Mouse (Mus musculus): ENCODE data around the gene Wfdc16. TPM values are rescaled to one million over a fixed set of nuclear protein-coding genes. Genes with fewer than 3 reads are reported as not detected.

The Wfdc16 gene
- polyA plus RNA-seq, 1 experiment from 2014 or later, result not detected

Other genes starting within 250 kb of the Wfdc16 start
- gene Slpi, start 249.7 kb downstream of the Wfdc16 start, polyA plus RNA-seq (2014; fragmentation: Nextera tagmentation; extraction: Ambion mirVana), result 0.44 TPM in 1 of 2 replicates, not detected in the other
- gene Rbpjl, start 235.7 kb downstream of the Wfdc16 start, polyA plus RNA-seq (2014; fragmentation: Nextera tagmentation; extraction: Ambion mirVana), result not detected in 2 replicates
- gene Matn4, start 233.6 kb downstream of the Wfdc16 start, polyA plus RNA-seq (2014; fragmentation: Nextera tagmentation; extraction: Ambion mirVana), result 0.12 and 0.20 TPM in 2 replicates
- 87.8 and 108 TPM in 2 replicates for gene Sdc4, start 194.9 kb downstream of the Wfdc16 start, polyA plus RNA-seq (2014; fragmentation: Nextera tagmentation; extraction: Ambion mirVana)
- gene Sys1, start 181.8 kb downstream of the Wfdc16 start, polyA plus RNA-seq (2014; fragmentation: Nextera tagmentation; extraction: Ambion mirVana), result 66.8 and 69.4 TPM in 2 replicates
- gene Gm20458, start 177.8 kb downstream of the Wfdc16 start, polyA plus RNA-seq (2014; fragmentation: Nextera tagmentation; extraction: Ambion mirVana), result 7.1 and 8.4 TPM in 2 replicates
- not detected in 2 replicates for gene Trp53tg5, start 165.1 kb downstream of the Wfdc16 start, polyA plus RNA-seq (2014; fragmentation: Nextera tagmentation; extraction: Ambion mirVana)
- 12.4 and 14.7 TPM in 2 replicates for gene Dbndd2, start 152.7 kb downstream of the Wfdc16 start, polyA plus RNA-seq (2014; fragmentation: Nextera tagmentation; extraction: Ambion mirVana)
- gene Pigt, start 141.3 kb downstream of the Wfdc16 start, polyA plus RNA-seq (2014; fragmentation: Nextera tagmentation; extraction: Ambion mirVana), result 70.7 and 79.2 TPM in 2 replicates
- 330 and 331 TPM in 2 replicates for gene Wfdc2, start 76.4 kb downstream of the Wfdc16 start, polyA plus RNA-seq (2014; fragmentation: Nextera tagmentation; extraction: Ambion mirVana)
- not detected in 2 replicates for gene Spint3, start 65.3 kb downstream of the Wfdc16 start, polyA plus RNA-seq (2014; fragmentation: Nextera tagmentation; extraction: Ambion mirVana)
- gene Wfdc6a, start 53.3 kb downstream of the Wfdc16 start, polyA plus RNA-seq (2014; fragmentation: Nextera tagmentation; extraction: Ambion mirVana), result not detected in 2 replicates
- gene Eppin, start 45.2 kb downstream of the Wfdc16 start, polyA plus RNA-seq (2014; fragmentation: Nextera tagmentation; extraction: Ambion mirVana), result not detected in 2 replicates
- not detected in 2 replicates for gene Wfdc6b, start 25.3 kb downstream of the Wfdc16 start, polyA plus RNA-seq (2014; fragmentation: Nextera tagmentation; extraction: Ambion mirVana)
- not detected in 2 replicates for gene Wfdc8, start 25.2 kb downstream of the Wfdc16 start, polyA plus RNA-seq (2014; fragmentation: Nextera tagmentation; extraction: Ambion mirVana)
- not detected in 2 replicates for gene Wfdc10, start 17.2 kb upstream of the Wfdc16 start, polyA plus RNA-seq (2014; fragmentation: Nextera tagmentation; extraction: Ambion mirVana)
- gene Wfdc9, start 17.8 kb upstream of the Wfdc16 start, polyA plus RNA-seq (2014; fragmentation: Nextera tagmentation; extraction: Ambion mirVana), result not detected in 2 replicates
- not detected in 2 replicates for gene Wfdc11, start 35.3 kb upstream of the Wfdc16 start, polyA plus RNA-seq (2014; fragmentation: Nextera tagmentation; extraction: Ambion mirVana)
- gene Wfdc13, start 46.3 kb upstream of the Wfdc16 start, polyA plus RNA-seq (2014; fragmentation: Nextera tagmentation; extraction: Ambion mirVana), result 0.54 and 0.93 TPM in 2 replicates
- 1.1 and 1.4 TPM in 2 replicates for gene Spint4, start 59.7 kb upstream of the Wfdc16 start, polyA plus RNA-seq (2014; fragmentation: Nextera tagmentation; extraction: Ambion mirVana)
- gene Spint5, start 76.5 kb upstream of the Wfdc16 start, polyA plus RNA-seq (2014; fragmentation: Nextera tagmentation; extraction: Ambion mirVana), result not detected in 2 replicates
- 0.83 and 1.4 TPM in 2 replicates for gene Wfdc3, start 107.1 kb upstream of the Wfdc16 start, polyA plus RNA-seq (2014; fragmentation: Nextera tagmentation; extraction: Ambion mirVana)
- gene Dnttip1, start 107.2 kb upstream of the Wfdc16 start, polyA plus RNA-seq (2014; fragmentation: Nextera tagmentation; extraction: Ambion mirVana), result 64.4 and 70.8 TPM in 2 replicates
- 559 and 687 TPM in 2 replicates for gene Ube2c, start 131.1 kb upstream of the Wfdc16 start, polyA plus RNA-seq (2014; fragmentation: Nextera tagmentation; extraction: Ambion mirVana)
- 1.8 and 1.9 TPM in 2 replicates for gene Tnnc2, start 141.2 kb upstream of the Wfdc16 start, polyA plus RNA-seq (2014; fragmentation: Nextera tagmentation; extraction: Ambion mirVana)
- gene Snx21, start 147.0 kb upstream of the Wfdc16 start, polyA plus RNA-seq (2014; fragmentation: Nextera tagmentation; extraction: Ambion mirVana), result 16.0 and 16.6 TPM in 2 replicates
- gene Acot8, start 166.1 kb upstream of the Wfdc16 start, polyA plus RNA-seq (2014; fragmentation: Nextera tagmentation; extraction: Ambion mirVana), result 13.7 and 17.0 TPM in 2 replicates
- 7.3 and 9.0 TPM in 2 replicates for gene Zswim3, start 166.3 kb upstream of the Wfdc16 start, polyA plus RNA-seq (2014; fragmentation: Nextera tagmentation; extraction: Ambion mirVana)
- gene Zswim1, start 183.9 kb upstream of the Wfdc16 start, polyA plus RNA-seq (2014; fragmentation: Nextera tagmentation; extraction: Ambion mirVana), result 12.4 and 20.0 TPM in 2 replicates
- not detected in 2 replicates for gene Spata25, start 189.7 kb upstream of the Wfdc16 start, polyA plus RNA-seq (2014; fragmentation: Nextera tagmentation; extraction: Ambion mirVana)
- 122 and 135 TPM in 2 replicates for gene Ctsa, start 194.1 kb upstream of the Wfdc16 start, polyA plus RNA-seq (2014; fragmentation: Nextera tagmentation; extraction: Ambion mirVana)
- 6.0 and 6.6 TPM in 2 replicates for gene Neurl2, start 194.7 kb upstream of the Wfdc16 start, polyA plus RNA-seq (2014; fragmentation: Nextera tagmentation; extraction: Ambion mirVana)
- gene Pltp, start 218.9 kb upstream of the Wfdc16 start, polyA plus RNA-seq (2014; fragmentation: Nextera tagmentation; extraction: Ambion mirVana), result 25.7 and 34.6 TPM in 2 replicates
- 68.9 and 72.9 TPM in 2 replicates for gene Pcif1, start 240.5 kb upstream of the Wfdc16 start, polyA plus RNA-seq (2014; fragmentation: Nextera tagmentation; extraction: Ambion mirVana)

Measured in kidney, embryonic 14.5 days (tissue).